Mouse (Mus musculus) urinary bladder, postnatal 25 days (tissue): Measurements from ENCODE around the gene Chil1.

Experiments
- DNase-seq: peaks from one replicate; pipeline ENCODE4 v3.0.0; 2022; ENCODE audit warnings: low spot score

Chil1 gene

GRCm38 (mm10) chr1:134204230-134204629 is 22.3 kb downstream of the Chil1 start:
- no peak for DNase-seq

- no peak for DNase-seq
Measured at GRCm38 (mm10) chr1:134205296-134206018, 23.5 kb downstream of the Chil1 start.

- no peak for DNase-seq
Measured at GRCm38 (mm10) chr1:134206085-134206484, 24.1 kb downstream of the Chil1 start.

GRCm38 (mm10) chr1:134210179-134210755 is 28.3 kb downstream of the Chil1 start:
- DNase-seq = no peak

- no peak for DNase-seq
Measured at GRCm38 (mm10) chr1:134211043-134211442, 29.1 kb downstream of the Chil1 start.

- DNase-seq = no peak
Measured at GRCm38 (mm10) chr1:134211631-134212030, 29.7 kb downstream of the Chil1 start.

GRCm38 (mm10) chr1:134212351-134212750 is 30.4 kb downstream of the Chil1 start:
- DNase-seq = no peak

GRCm38 (mm10) chr1:134213405-134213804 is 31.4 kb downstream of the Chil1 start:
- no peak for DNase-seq

- DNase-seq = no peak
Measured at GRCm38 (mm10) chr1:134215059-134215458, 33.1 kb downstream of the Chil1 start.

- DNase-seq = no peak
Measured at GRCm38 (mm10) chr1:134215751-134216628, 34.0 kb downstream of the Chil1 start.

GRCm38 (mm10) chr1:134216629-134216971 is 34.6 kb downstream of the Chil1 start:
- no peak for DNase-seq

GRCm38 (mm10) chr1:134217028-134217481 is 35.1 kb downstream of the Chil1 start:
- no peak for DNase-seq

- no peak for DNase-seq
Measured at GRCm38 (mm10) chr1:134217942-134218341, 36.0 kb downstream of the Chil1 start.

GRCm38 (mm10) chr1:134219608-134220007 is 37.6 kb downstream of the Chil1 start:
- no peak for DNase-seq

- DNase-seq = no peak
Measured at GRCm38 (mm10) chr1:134221172-134221571, 39.2 kb downstream of the Chil1 start.

GRCm38 (mm10) chr1:134222122-134223055 is 40.4 kb downstream of the Chil1 start:
- no peak for DNase-seq

- no peak for DNase-seq
Measured at GRCm38 (mm10) chr1:134224649-134225227, 42.8 kb downstream of the Chil1 start.

GRCm38 (mm10) chr1:134225375-134225774 is 43.4 kb downstream of the Chil1 start:
- DNase-seq = no peak

- DNase-seq = no peak
Measured at GRCm38 (mm10) chr1:134226739-134227138, 44.8 kb downstream of the Chil1 start.

GRCm38 (mm10) chr1:134229806-134230575 is 48.0 kb downstream of the Chil1 start:
- DNase-seq = no peak
